Mouse (Mus musculus) erythroid progenitor cell, adult 5-6 weeks (primary cell): ENCODE measurements around the gene Adcy10. TPM values are rescaled to one million over a fixed set of nuclear protein-coding genes. Genes with fewer than 3 reads are reported as not detected.

Experiments
- ATAC-seq: replicated peaks from 2 replicates; pipeline ENCODE4 v1.8.0; 2016; ENCODE audit warnings: moderate number of reproducible peaks, mild to moderate bottlenecking, moderate TSS enrichment, inconsistent platforms; ENCODE audit not compliant: poor library complexity, low FRiP score, severe bottlenecking
- total RNA-seq, 2 experiments: library from RNA; stranded (forward) in 1 of 2; stranded (reverse) in 1 of 2; fragments of 150-400 nt in 1 of 2; fragments of 186-747, 209-891 nt in 1 of 2; gene quantifications; 2 replicates each; pipeline versions ENCODE4 v1.2.3 to v1.2.4; 2015 to 2017; ENCODE audit warnings: low replicate concordance in 2 of 2

Adcy10 gene
- not detected in 2 replicates for total RNA-seq (2015; ENCODE audit: low replicate concordance)
- total RNA-seq (2017; ENCODE audit: low replicate concordance): 0.15 TPM in 1 of 2 replicates, not detected in the other

- ATAC-seq: no peak
These were observed at the start of gene Adcy10 for GRCm38 (mm10) chr1:165484688-165485233. Adcy10 (plus strand) TSS chr1:165485183.

DNA sequence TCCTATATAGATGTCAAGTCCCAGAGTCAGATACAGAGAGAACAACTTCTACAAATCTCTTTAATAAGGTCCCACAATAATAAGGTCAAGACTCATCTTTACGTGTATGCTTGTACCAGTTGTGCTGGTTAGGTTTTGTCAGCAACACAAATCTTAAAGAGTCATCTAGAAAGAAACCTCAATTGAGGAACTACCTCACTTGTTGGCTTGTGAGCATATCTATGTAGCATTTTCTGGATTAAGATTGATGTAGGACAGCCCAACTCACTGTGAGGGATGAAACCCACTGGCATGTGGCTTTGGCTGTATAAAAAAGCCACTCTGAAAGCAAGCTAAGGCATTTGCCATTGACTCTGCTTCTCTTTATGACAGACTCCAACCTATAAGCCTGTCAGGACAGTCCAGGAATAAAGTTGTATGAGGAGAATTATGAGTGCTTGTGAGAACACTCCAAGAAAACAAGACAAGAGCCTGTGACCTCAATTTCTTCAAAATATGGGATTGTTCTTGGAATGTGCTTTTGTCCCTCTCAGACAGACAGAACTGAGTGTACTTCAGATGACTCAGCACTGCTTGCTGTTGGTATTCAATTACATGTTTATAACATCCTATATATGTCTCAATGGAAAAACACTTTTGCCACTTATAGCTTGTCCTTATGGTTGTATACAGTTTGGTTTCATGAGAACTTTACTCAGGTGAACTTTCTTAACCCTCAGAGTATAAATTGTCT, 46.5 kb upstream of the Adcy10 start:
- ATAC-seq: no peak

GRCm38 (mm10) chr1:165440788-165441187, 44.2 kb upstream of the Adcy10 start:
- no peak for ATAC-seq

- peak; percentile 55 for ATAC-seq
These were observed 43.8 kb upstream of the Adcy10 start for GRCm38 (mm10) chr1:165441201-165441600.

DNA sequence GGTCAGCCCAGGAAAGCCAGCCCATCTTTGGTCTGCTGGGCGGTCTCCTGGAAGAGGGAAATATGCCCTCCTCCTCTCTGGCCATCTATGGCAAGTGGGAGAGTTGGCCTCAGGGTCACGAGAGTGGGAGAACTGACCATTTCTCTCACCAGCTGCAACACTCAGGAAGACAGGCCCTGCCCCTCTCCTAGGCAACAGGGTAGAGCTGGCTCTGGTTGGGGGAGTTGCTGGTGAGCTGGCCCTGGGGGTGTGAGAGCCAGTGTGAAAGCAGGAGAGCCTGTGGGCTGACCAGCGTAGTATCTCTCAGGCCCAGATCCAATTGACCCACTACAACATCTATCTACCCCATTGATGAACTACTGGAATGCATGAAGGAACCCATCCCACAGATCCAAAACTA, 43.3 kb upstream of the Adcy10 start:
- ATAC-seq: no peak

- no peak for ATAC-seq
These were observed 25.9 kb upstream of the Adcy10 start for GRCm38 (mm10) chr1:165459041-165459502.

DNA sequence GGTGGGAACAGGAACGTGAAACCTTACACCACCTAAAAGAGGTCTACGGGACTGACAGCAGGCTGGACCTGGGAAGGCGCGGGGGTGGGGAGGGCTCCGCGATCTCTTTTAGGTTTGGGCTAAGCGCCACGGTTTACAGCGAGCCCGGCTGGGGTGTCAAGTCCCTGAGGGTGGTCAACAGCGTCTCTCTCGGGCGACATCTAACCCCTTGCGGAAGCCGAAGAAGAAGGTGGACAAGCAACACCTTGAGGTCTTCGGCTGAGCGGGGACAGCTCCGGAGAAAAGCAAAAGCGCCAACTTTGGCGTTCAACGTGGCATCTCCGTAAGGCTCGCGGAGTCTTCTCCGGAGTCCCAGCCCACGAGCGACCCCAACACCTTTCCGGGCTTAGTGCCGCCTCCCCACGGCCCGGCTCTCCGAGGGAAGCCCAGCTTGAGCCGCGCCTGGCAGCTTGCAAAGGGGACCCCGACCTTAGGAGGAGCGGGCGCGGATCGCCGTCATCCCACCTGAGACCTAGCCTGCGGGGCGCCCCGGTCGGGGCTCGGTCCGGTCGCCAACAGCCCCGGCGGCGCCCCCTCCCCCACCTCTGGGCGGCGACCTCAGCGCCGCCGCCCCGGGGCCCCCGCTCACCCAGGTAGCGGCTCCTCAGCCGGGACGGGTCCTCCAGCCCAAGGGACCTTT, 25.3 kb upstream of the Adcy10 start:
- peak; percentile 27; the same call in 1 of the 2 replicates for ATAC-seq

DNA sequence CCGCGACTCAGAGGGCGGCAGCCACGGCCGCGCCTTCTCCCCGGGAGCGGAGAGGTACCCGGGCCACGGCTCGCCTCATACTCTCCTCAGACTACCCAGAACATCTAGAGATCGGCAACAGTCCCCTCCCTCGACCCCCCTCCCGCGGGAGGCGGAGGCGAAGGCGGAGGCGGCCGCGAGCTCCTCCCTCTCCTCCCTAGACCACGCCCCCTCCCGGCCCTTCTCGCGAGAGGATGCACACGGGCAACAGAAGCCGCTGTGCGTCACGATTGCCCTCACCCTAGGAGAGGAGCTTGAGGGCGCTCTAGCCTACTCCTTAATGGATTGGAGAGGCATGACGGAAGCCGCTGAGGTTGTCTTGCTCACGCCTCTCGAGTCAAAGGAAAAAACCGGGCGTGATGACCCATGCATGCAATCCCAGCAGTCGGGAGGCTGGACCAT, 24.6 kb upstream of the Adcy10 start, which contains the start of the genes Dcaf6 and Mpc2:
Gene Dcaf6, minus strand, starts transcription at position 116 of the 441 bp plus-strand sequence.
Gene Mpc2, plus strand, starts transcription at position 278 of the 441 bp plus-strand sequence.
- peak; percentile 81 for ATAC-seq

- ATAC-seq: peak; percentile 85
These were observed 24.1 kb upstream of the Adcy10 start for GRCm38 (mm10) chr1:165460801-165461377.

- ATAC-seq: no peak
These were observed 23.3 kb upstream of the Adcy10 start for GRCm38 (mm10) chr1:165461681-165462080.

DNA sequence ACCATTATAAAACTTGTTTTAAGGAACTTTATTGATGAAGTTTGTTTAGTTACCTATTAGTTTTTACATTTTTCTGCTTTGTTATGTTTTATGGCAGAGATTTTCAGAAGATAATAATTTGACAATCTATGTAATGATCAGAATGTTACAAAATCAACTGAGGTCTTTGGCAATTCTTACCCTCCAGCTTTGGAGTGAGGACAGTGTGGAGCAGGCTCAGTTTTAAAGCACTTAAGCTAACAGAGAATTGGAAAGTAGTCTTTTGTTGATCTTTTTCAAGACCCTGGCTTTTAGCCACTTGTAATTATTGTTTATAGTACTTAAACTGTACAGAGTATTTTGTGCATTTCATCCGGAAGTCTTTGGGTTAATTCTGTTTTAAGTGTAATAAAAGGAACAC, 22.1 kb upstream of the Adcy10 start:
- no peak for ATAC-seq

- no peak for ATAC-seq
These were observed 20.4 kb upstream of the Adcy10 start for GRCm38 (mm10) chr1:165464574-165464973.

DNA sequence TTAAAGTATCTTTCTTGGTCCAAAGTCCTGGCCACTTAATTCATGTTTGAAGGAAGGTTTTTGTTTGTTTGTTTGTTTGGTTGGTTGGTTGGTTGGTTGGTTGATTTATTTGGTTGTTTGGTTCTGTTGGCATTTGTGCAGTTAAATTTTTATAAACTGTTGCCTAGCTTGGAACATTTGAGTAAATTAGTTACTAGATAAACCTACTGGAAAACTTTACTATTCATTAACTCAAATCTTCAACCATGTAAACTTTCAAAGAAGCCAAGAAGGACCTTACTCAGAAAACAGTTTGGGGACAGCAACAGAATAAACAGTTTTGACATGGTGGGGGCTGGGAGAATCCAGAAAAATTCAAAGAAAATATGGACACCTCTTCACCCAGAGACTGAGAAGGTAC, 16.0 kb upstream of the Adcy10 start:
- no peak for ATAC-seq

GRCm38 (mm10) chr1:165469717-165470116, 15.3 kb upstream of the Adcy10 start:
- ATAC-seq: no peak

DNA sequence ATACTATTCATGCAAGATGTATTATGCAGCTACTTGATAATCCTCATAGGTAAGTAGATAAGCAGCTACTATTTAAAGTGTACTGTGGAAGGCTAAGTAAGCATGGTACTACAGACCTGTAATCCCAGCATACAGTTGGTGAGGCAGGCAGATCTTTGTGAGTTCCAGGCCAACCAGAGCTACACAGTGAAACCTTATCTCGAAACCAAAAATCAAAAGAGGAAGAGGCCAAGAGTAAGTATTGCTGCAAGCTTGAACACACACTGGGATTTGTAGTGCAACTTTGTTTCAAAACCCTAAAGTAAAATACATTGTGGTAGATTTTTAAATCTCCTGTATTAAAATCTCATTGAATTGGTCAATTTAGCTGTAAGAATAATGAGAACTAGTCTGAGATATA, 13.5 kb upstream of the Adcy10 start:
- no peak for ATAC-seq

- ATAC-seq: no peak
These were observed 1.1 kb downstream of the Adcy10 start for GRCm38 (mm10) chr1:165486108-165486507.

DNA sequence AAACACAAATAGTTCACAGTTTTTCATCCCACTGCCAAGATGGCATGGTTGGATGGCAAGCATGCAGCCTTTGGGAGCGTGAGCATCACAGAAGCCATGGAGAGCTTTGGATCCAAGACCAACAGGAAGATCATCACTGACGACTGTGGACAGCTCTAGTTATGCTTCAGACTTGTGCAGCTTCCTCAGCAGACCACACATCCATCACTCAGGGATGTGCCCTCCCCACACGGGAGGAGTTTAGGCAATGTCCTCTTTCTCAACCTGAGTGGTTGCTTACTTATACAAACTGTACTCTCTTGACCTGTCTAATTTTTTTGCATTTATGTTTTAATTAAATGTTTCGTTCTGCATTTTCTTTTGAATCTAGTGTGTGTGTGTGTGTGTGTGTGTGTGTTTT, 4.2 kb downstream of the Adcy10 start:
- ATAC-seq: no peak

DNA sequence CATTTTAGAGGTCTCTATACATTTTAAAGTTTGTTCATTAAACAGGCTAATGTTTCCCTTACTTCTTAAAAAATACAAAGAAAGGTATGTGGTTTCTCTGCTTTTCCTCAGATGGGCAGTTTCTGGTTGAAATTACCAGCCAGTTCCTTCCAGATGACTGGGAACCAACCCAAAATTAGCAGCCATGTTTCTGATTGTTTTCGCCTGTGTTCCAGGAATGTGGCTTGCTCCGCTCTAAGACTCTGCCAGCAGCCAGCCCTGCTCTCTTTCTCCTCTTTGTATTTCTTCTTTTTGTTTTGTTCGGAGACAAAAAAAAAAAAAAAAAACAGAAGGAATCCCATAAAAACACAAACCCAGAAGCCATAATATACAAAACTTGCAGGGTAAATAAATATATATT, 13.9 kb downstream of the Adcy10 start:
- ATAC-seq: no peak

DNA sequence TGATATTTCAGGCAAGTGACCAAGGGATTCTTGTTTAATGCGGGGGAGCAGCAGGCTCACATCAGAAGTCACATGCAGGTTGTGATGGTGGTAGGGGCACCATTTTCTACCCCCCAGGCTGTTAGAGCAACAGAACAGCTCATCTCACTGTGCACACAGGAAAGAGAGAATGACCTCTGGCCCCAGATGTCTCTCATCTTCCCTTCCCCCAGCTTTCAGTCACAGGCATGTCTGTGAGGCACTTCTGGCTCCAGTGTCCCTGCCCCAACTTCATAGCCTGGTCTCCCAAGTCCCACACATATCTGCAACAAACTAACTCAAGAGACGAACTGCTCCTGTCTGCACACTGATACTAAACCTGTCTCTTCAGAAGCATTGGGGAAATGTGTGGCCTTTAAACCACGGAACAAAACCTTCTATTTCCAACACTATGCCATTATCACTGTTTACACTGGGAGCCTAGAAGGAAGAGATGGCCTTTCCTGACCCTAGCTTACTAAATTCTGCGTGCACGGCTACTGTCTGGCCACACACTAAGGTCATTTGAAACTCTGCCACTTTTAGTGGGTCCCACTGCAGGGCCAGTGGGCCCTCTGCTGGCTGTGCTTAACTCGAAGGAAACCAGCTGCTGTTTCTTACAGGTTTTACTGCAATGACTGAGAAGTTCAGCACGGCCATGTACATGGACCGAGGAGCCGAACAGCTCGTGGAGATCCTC, 18.5 kb downstream of the Adcy10 start:
- ATAC-seq: 0 out of 2 replicates have a peak, but pooled peaks have one; percentile 10

- no peak for ATAC-seq
These were observed 21.3 kb downstream of the Adcy10 start for GRCm38 (mm10) chr1:165506303-165506702.
